Mouse (Mus musculus) liver, embryonic 14.5 days (tissue): Measurements from ENCODE around the gene Serhl. TPM values are rescaled to one million over a fixed set of nuclear protein-coding genes. Genes with fewer than 3 reads are reported as not detected.

Experiments
- ATAC-seq: fragments of 200-750 bp; cut with Nextera tagmentation; 2 replicates; pipeline ENCODE4 v1.8.0; 2017; ENCODE audit warnings: moderate number of reproducible peaks, mild to moderate bottlenecking, moderate library complexity; ENCODE audit not compliant: insufficient read depth
- DNase-seq, 3 experiments: peaks; one replicate each; pipeline ENCODE4 v3.0.0-alpha.2; 2012 to 2013; ENCODE audit warnings: low read depth in 3 of 3, low spot score in 3 of 3
- H3K27ac ChIP-seq: fragments of 300-500 bp; sonication (generic); 2 replicates; pipeline ENCODE4 v1.5.1; 2014; ENCODE audit warnings: moderate library complexity, mild to moderate bottlenecking, control low read depth, inconsistent platforms
- H3K27me3 ChIP-seq: fragments of 300-500 bp; sonication (generic); 2 replicates; pipeline ENCODE4 v1.6.1; 2014; ENCODE audit warnings: mild to moderate bottlenecking, low read length, moderate library complexity; ENCODE audit not compliant: control insufficient read depth, insufficient read depth
- H3K36me3 ChIP-seq: fragments of 300-500 bp; sonication (generic); replicated peaks from 2 replicates; pipeline ENCODE4 v1.6.1; 2014; ENCODE audit warnings: low read depth; ENCODE audit not compliant: control insufficient read depth, insufficient read depth
- H3K4me1 ChIP-seq, 2 experiments: fragments of 200-500 bp in 1 of 2; fragments of 300-500 bp in 1 of 2; sonication (generic) in 1 of 2; replicated peaks; 2 replicates each; pipeline ENCODE4 v1.6.1; 2012 to 2014; ENCODE audit warnings: antibody characterized with exemption in 1 of 2, inconsistent platforms in 1 of 2, low read length in 1 of 2; ENCODE audit not compliant: control insufficient read depth in 2 of 2, insufficient read depth in 2 of 2
- H3K4me2 ChIP-seq: fragments of 300-500 bp; sonication (generic); 2 replicates; pipeline ENCODE4 v1.6.1; 2014; ENCODE audit warnings: low read depth, mild to moderate bottlenecking, control low read depth, moderate library complexity
- H3K4me3 ChIP-seq, 2 experiments: fragments of 200-500 bp in 1 of 2; fragments of 300-500 bp in 1 of 2; sonication (generic) in 1 of 2; 2 replicates each; pipeline ENCODE4 v1.5.1; 2012 to 2014; ENCODE audit warnings: low read depth in 2 of 2, low read length in 2 of 2, mild to moderate bottlenecking in 2 of 2, control low read depth in 1 of 2, inconsistent platforms in 1 of 2, moderate library complexity in 1 of 2; ENCODE audit not compliant: insufficient read depth in 1 of 2
- H3K9ac ChIP-seq: fragments of 300-500 bp; sonication (generic); replicated peaks from 2 replicates; pipeline ENCODE4 v1.6.1; 2014; ENCODE audit warnings: mild to moderate bottlenecking, control low read depth, moderate library complexity
- H3K9me3 ChIP-seq: fragments of 300-500 bp; sonication (generic); 2 replicates; pipeline ENCODE4 v1.6.1; 2016; ENCODE audit warnings: low read length, mixed read lengths; ENCODE audit not compliant: control insufficient read depth
- CTCF ChIP-seq: IDR thresholded peaks from 2 replicates; pipeline ENCODE4 v1.5.1; 2016; ENCODE audit warnings: antibody characterized with exemption, low read depth, control low read depth
- EP300 ChIP-seq: IDR thresholded peaks from 2 replicates; pipeline ENCODE4 v1.6.1; 2016; ENCODE audit warnings: antibody characterized with exemption, low read depth
- WGBS: fragments of 180-500 bp; shearing (Covaris S2); extraction: QIAGEN DNeasy Blood & Tissue Kit; methylation state at CpG from one replicate; pipeline ENCODE4 v1.1.7; 2014; ENCODE audit not compliant: insufficient replicate concordance; 5-methylcytosine and 5-hydroxymethylcytosine counted together
- polyA plus RNA-seq, 2 experiments: library from polyadenylated mRNA; depleted of rRNA in 1 of 2; stranded (reverse) in 1 of 2; unstranded in 1 of 2; fragments of >200 nt; fragmentation: Nextera tagmentation in 1 of 2; extraction: Ambion mirVana in 1 of 2; gene quantifications; 2 replicates each; pipeline versions ENCODE4 v1.2.1 to v1.2.3; 2012 to 2014

Serhl gene
- polyA plus RNA-seq, 2 experiments = 12.4 to 14.8 TPM

DNA sequence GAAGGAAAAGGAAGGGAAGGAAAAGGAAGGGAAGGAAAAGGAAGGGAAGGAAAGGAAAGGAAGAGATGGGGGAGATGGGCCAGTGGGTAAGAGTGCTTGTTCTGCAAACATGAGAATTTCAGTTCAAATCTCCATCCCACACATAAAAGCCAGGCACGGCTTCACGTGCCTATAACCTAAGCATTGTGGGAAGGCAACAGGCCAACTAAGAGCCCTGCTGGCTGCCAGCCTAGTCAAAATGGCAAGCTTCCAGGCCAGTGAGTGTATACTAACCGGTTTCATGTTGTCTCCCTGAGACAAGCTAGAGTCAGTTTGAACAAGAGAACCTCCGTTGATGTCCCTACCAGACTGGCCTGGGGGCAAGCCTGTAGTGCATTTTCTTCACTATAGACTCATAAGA, 23.8 kb upstream of the Serhl start:
- H3K4me2 ChIP-seq = no peak overlapping the region
- 68% methylated on average over 4 of the region's 4 CpGs for WGBS
- H3K36me3 ChIP-seq = no peaks in the 10 kb centered on the region
- H3K4me3 ChIP-seq = no peak overlapping the region
- DNase-seq (no peak), ATAC-seq (no peak)
- H3K27me3 ChIP-seq = no peaks in the 10 kb centered on the region
- H3K4me1 ChIP-seq = no peaks in the 10 kb centered on the region; a peak in 1 of 4 replicates
- H3K9me3 ChIP-seq = no peaks in the 10 kb centered on the region
- H3K9ac ChIP-seq = no peak overlapping the region
- H3K27ac ChIP-seq = no peak overlapping the region
- TF ChIP-seq EP300 (no peak), CTCF (no peak)

DNA sequence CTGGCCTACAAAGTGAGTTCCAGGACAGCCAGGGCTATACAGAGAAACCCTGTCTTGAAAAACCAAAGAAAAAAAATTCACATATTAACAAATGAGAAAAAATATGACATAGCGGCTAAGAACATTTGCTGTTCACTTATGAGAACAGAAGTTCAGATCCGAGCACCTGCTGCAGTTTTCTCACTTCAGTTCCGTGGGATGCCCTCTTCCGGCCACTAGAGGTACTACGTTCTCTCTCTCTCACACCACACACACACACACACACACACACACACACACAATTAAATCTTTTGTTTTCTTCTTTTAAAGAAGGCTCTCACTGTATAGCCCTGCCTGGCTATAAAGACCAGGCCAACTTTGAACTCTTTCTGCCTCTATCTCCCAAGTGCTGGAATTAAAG, 21.0 kb upstream of the Serhl start:
- H3K27ac ChIP-seq = no peak overlapping the region
- H3K27me3 ChIP-seq = no peaks in the 10 kb centered on the region
- H3K9me3 ChIP-seq = no peaks in the 10 kb centered on the region
- ATAC-seq (no peak), DNase-seq (no peak)
- H3K4me2 ChIP-seq = no peak overlapping the region
- no peaks in the 10 kb centered on the region for H3K4me1 ChIP-seq
- TF ChIP-seq EP300 (no peak), CTCF (no peak)
- no peak overlapping the region for H3K9ac ChIP-seq
- 73% methylated on average over 5 of the region's 5 CpGs for WGBS
- no peaks in the 10 kb centered on the region for H3K36me3 ChIP-seq
- H3K4me3 ChIP-seq = no peak overlapping the region

DNA sequence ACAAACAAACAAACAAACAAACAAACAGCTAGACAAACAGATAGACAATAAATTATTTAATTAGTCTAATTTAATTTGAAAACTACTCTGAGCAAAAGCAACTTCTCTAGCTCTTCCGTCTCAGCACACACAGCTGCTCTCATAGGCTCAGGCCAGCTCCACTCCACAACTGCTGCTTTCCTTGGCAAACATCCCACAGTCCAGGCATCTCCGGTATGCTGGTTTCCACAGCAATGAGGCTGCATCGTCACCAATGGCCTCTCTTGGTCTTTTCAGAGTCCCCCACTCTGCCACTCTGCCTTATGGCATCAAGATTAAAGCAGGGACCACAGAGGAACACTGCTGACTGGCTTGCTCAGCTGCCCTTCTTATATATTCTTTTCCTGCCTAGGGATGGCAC, 18.4 kb upstream of the Serhl start:
- Histone ChIP-seq H3K36me3 (no peaks in the 10 kb centered on the region), H3K9me3 (no peaks in the 10 kb centered on the region), H3K27ac (no peak overlapping the region), H3K27me3 (peaks cover under 1% of the 10 kb centered on the region; the same call in 1 of the 2 replicates), H3K4me3 (no peak overlapping the region), H3K4me2 (no peak overlapping the region), H3K9ac (no peak overlapping the region), H3K4me1 (no peaks in the 10 kb centered on the region)
- WGBS = 74% methylated on average over 3 of the region's 3 CpGs
- DNase-seq (no peak), ATAC-seq (no peak)
- no peak for TF ChIP-seq EP300
- no peak for TF ChIP-seq CTCF

DNA sequence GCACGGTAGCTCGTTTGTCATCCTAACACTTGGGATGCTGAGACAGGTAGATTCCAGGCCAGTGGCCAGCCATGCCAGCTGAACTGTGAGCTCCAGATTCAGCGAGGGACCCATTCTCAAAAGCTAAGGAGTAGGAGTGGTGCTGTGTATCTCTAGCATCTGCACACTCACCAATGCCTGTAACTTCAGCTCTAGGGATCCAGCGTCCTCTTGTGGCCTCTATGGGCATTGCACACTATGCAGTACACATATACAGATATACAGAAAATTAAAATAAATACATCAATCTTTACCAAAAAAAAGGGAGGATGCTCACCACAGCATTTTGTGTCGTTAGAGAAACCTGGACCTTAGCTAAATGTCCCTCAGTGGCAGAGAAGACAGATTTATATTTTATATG, 17.6 kb upstream of the Serhl start:
- H3K27me3 ChIP-seq = peaks cover 8% of the 10 kb centered on the region
- WGBS = 65% methylated on average over 5 of the region's 5 CpGs
- H3K4me1 ChIP-seq = no peaks in the 10 kb centered on the region
- DNase-seq (no peak), ATAC-seq (no peak)
- H3K36me3 ChIP-seq = no peaks in the 10 kb centered on the region
- H3K4me3 ChIP-seq = no peak overlapping the region
- no peak overlapping the region for H3K27ac ChIP-seq
- H3K9me3 ChIP-seq = no peaks in the 10 kb centered on the region
- TF ChIP-seq EP300 (no peak), CTCF (peak; percentile 49)
- no peak overlapping the region for H3K9ac ChIP-seq
- no peak overlapping the region for H3K4me2 ChIP-seq

DNA sequence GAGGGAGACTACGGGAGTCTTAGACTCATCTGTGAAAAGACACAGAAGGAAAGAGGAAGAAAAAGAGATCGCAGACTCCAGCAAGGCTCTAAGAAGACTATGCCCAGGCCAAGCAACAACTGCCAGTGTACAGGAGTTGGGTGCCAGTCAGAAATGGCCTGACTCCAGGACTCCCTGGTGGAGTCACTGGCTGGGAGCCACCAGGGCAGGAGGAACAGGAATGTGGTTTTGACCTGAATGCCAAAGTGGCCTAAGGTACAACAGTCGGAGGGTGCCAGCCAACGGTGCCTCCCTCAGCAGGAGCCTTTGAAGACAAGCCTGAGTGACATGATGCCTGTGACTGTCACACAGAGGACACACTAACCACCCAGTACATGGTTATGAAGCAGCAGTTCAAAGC, 15.1 kb upstream of the Serhl start:
- Histone ChIP-seq H3K27ac (no peak overlapping the region), H3K9ac (no peak overlapping the region), H3K4me3 (no peak overlapping the region), H3K4me2 (no peak overlapping the region), H3K27me3 (peaks cover 12% of the 10 kb centered on the region), H3K9me3 (no peaks in the 10 kb centered on the region), H3K36me3 (no peaks in the 10 kb centered on the region), H3K4me1 (no peaks in the 10 kb centered on the region)
- ATAC-seq (no peak), DNase-seq (no peak)
- WGBS = 62% methylated on average over 4 of the region's 4 CpGs
- no peak for TF ChIP-seq CTCF
- no peak for TF ChIP-seq EP300
